In the genomic region with DNA sequence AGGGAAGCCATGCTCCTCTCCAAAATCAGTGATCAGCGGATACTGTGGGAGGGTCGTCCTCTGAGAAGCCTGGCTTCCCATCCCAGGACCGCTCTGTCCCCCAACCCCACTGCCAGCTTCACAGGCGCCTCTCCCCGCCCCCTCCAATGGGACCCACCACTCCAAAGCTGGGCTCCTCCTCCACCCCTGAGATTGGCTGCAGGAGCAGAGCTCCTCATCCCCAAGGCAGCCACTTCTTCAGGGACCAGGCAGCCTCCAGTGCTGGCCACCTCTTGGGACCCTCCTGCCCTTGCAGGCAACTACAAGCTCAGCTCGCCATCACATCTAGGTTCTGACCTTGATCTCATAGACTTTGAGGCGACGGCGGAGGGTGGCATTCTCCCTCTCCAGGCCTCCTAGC, we compare ENCODE assay signal across 9 mouse cellular contexts. TPM values are rescaled to one million over a fixed set of nuclear protein-coding genes. Genes with fewer than 3 reads are reported as not detected.
DNase-seq lines count a peak whose midpoint lies in the region; ATAC-seq and TF ChIP-seq lines count a peak whose summit lies in the region.
"Had no signal": no experiment of that assay in that cellular context is flagged by ENCODE, and none has a peak within 500 bp of the region (broad histone marks: within the 10 kb centered on the region; RNA-seq: fewer than 3 reads in every experiment).

No protein-coding gene starts in this region.

- 29% methylated on average over 9 of the region's 9 CpGs for WGBS in lung, embryonic 14.5 days
- 32% methylated on average over 9 of the region's 9 CpGs for WGBS in forebrain, embryonic 14.5 days
- WGBS in limb, embryonic 12.5 days: 18% methylated on average over 9 of the region's 9 CpGs
- 36% methylated on average over 9 of the region's 9 CpGs for WGBS in neural tube, embryonic 15.5 days

- no peak for DNase-seq in lung, embryonic 14.5 days
- no peak for DNase-seq in lung, postnatal 14 days
- no peak for DNase-seq in forebrain, embryonic 14.5 days (ENCODE audit: low spot score)
- DNase-seq in thymus, postnatal 25 days: no peak
- DNase-seq in right cerebral cortex, postnatal 25 days: no peak
- DNase-seq in cerebellum, postnatal 14 days: no peak
- DNase-seq: right cerebral cortex, postnatal 14 days had no signal

- H3K9me3 ChIP-seq in lung, embryonic 14.5 days (ENCODE audit: low read depth, low read length): no peaks in the 10 kb centered on the region
- H3K9me3 ChIP-seq in forebrain, embryonic 14.5 days (replicated peaks; ENCODE audit: control insufficient read depth, low read length): no peaks in the 10 kb centered on the region
- no peaks in the 10 kb centered on the region for H3K9me3 ChIP-seq in limb, embryonic 12.5 days
- no peaks in the 10 kb centered on the region for H3K9me3 ChIP-seq in neural tube, embryonic 15.5 days (replicated peaks)

- peak overlapping the region; percentile 70 for H3K4me3 ChIP-seq in lung, embryonic 14.5 days (ENCODE audit: low read depth, low read length)
- no peak overlapping the region for H3K4me3 ChIP-seq in forebrain, embryonic 14.5 days (ENCODE audit: low read depth, low read length)
- H3K4me3 ChIP-seq in limb, embryonic 12.5 days (replicated peaks): peak overlapping the region; percentile 75
- H3K4me3 ChIP-seq in neural tube, embryonic 15.5 days (replicated peaks): peak overlapping the region; percentile 78

- peak overlapping the region; percentile 84 for H3K4me2 ChIP-seq in lung, embryonic 14.5 days
- H3K4me2 ChIP-seq in forebrain, embryonic 14.5 days (ENCODE audit: low read length): peak overlapping the region; percentile 77; the same call in 1 of the 2 replicates
- peak overlapping the region; percentile 86 for H3K4me2 ChIP-seq in limb, embryonic 12.5 days
- H3K4me2 ChIP-seq in neural tube, embryonic 15.5 days: peak overlapping the region; percentile 89

- H3K27ac ChIP-seq in lung, embryonic 14.5 days (ENCODE audit: low read depth): peak overlapping the region; percentile 94
- H3K27ac ChIP-seq in forebrain, embryonic 14.5 days (ENCODE audit: low read depth, low read length): no peak overlapping the region
- no peak overlapping the region for H3K27ac ChIP-seq in limb, embryonic 12.5 days
- peak overlapping the region; percentile 96; the same call in 1 of the 2 replicates for H3K27ac ChIP-seq in neural tube, embryonic 15.5 days (replicated peaks)

- H3K36me3 ChIP-seq in lung, embryonic 14.5 days (ENCODE audit: insufficient read depth): peaks cover 37% of the 10 kb centered on the region
- peaks cover 31% of the 10 kb centered on the region for H3K36me3 ChIP-seq in forebrain, embryonic 14.5 days (ENCODE audit: control insufficient read depth, insufficient read depth, low read length)
- peaks cover 44% of the 10 kb centered on the region for H3K36me3 ChIP-seq in limb, embryonic 12.5 days
- peaks cover 36% of the 10 kb centered on the region for H3K36me3 ChIP-seq in neural tube, embryonic 15.5 days

- no peaks in the 10 kb centered on the region; the same call in 1 of the 2 replicates for H3K27me3 ChIP-seq in lung, embryonic 14.5 days (ENCODE audit: insufficient read depth, low read length)
- H3K27me3 ChIP-seq in forebrain, embryonic 14.5 days (replicated peaks; ENCODE audit: control insufficient read depth, insufficient read depth, low read length): no peaks in the 10 kb centered on the region
- H3K27me3 ChIP-seq in limb, embryonic 12.5 days: peaks cover 26% of the 10 kb centered on the region; the same call in 1 of the 2 replicates
- H3K27me3 ChIP-seq in neural tube, embryonic 15.5 days (replicated peaks): no peaks in the 10 kb centered on the region

- H3K9ac ChIP-seq in lung, embryonic 14.5 days: peak overlapping the region; percentile 73
- peak overlapping the region; percentile 13; the same call in 1 of the 2 replicates for H3K9ac ChIP-seq in forebrain, embryonic 14.5 days (ENCODE audit: low read length)
- no peak overlapping the region for H3K9ac ChIP-seq in limb, embryonic 12.5 days (replicated peaks)
- H3K9ac ChIP-seq in neural tube, embryonic 15.5 days (replicated peaks): 0 out of 2 replicates have a peak overlapping the region, but pooled peaks have one; percentile 87

- no peak for TF ChIP-seq CTCF in lung, embryonic 14.5 days (IDR thresholded peaks at IDR 0.05; ENCODE audit: low read depth)

- peaks cover 13% of the 10 kb centered on the region for H3K4me1 ChIP-seq in lung, embryonic 14.5 days (ENCODE audit: insufficient read depth)
- H3K4me1 ChIP-seq in forebrain, embryonic 14.5 days (ENCODE audit: control insufficient read depth, insufficient read depth, low read length): peaks cover 18% of the 10 kb centered on the region
- H3K4me1 ChIP-seq in limb, embryonic 12.5 days (replicated peaks): peaks cover 49% of the 10 kb centered on the region
- H3K4me1 ChIP-seq in neural tube, embryonic 15.5 days: peaks cover 45% of the 10 kb centered on the region

- no peak for ATAC-seq in lung, embryonic 14.5 days (ENCODE audit: insufficient read depth)
- no peak for ATAC-seq in forebrain, embryonic 14.5 days
- ATAC-seq in limb, embryonic 12.5 days (ENCODE audit: insufficient number of reproducible peaks, insufficient read depth, low FRiP score, low TSS enrichment, low read depth): no peak
- no peak for ATAC-seq in neural tube, embryonic 15.5 days (ENCODE audit: low FRiP score)

RNA-seq across cellular contexts. Expression of a gene that starts 2.3 kb away (rescaled TPM):
- polyA plus RNA-seq in lung, embryonic 14.5 days (2014; fragmentation: Nextera tagmentation; extraction: Ambion mirVana): 9.4 and 10.8 TPM in 2 replicates
- polyA plus RNA-seq in forebrain, embryonic 14.5 days (2014; fragmentation: Nextera tagmentation; extraction: Ambion mirVana): 4.8 and 5.4 TPM in 2 replicates
- 8.0 and 8.7 TPM in 2 replicates for polyA plus RNA-seq in limb, embryonic 12.5 days (2016; fragmentation: Nextera tagmentation; extraction: Ambion mirVana)
- polyA plus RNA-seq in neural tube, embryonic 15.5 days (2015; fragmentation: Nextera tagmentation; extraction: Ambion mirVana): 8.8 and 9.5 TPM in 2 replicates

RNA-seq across cellular contexts. Expression of a gene that starts 33.9 kb away (rescaled TPM):
- not detected in 2 replicates for polyA plus RNA-seq in lung, embryonic 14.5 days (2014; fragmentation: Nextera tagmentation; extraction: Ambion mirVana)
- 0.11 and 0.13 TPM in 2 replicates for polyA plus RNA-seq in forebrain, embryonic 14.5 days (2014; fragmentation: Nextera tagmentation; extraction: Ambion mirVana)
- polyA plus RNA-seq in limb, embryonic 12.5 days (2016; fragmentation: Nextera tagmentation; extraction: Ambion mirVana): 0.17 TPM in 1 of 2 replicates, not detected in the other
- polyA plus RNA-seq in neural tube, embryonic 15.5 days (2015; fragmentation: Nextera tagmentation; extraction: Ambion mirVana): 0.23 and 0.43 TPM in 2 replicates

RNA-seq across cellular contexts. Expression of a gene that starts 38.7 kb away (rescaled TPM):
- polyA plus RNA-seq in lung, embryonic 14.5 days (2014; fragmentation: Nextera tagmentation; extraction: Ambion mirVana): 81.2 and 83.4 TPM in 2 replicates
- 41.7 and 41.9 TPM in 2 replicates for polyA plus RNA-seq in forebrain, embryonic 14.5 days (2014; fragmentation: Nextera tagmentation; extraction: Ambion mirVana)
- polyA plus RNA-seq in limb, embryonic 12.5 days (2016; fragmentation: Nextera tagmentation; extraction: Ambion mirVana): 60.2 and 62.7 TPM in 2 replicates
- polyA plus RNA-seq in neural tube, embryonic 15.5 days (2015; fragmentation: Nextera tagmentation; extraction: Ambion mirVana): 26.7 and 32.2 TPM in 2 replicates

Comparison
In these comparisons a context has a peak if more than half of its experiments do, and no peak if none do; other contexts are left out.
1. H3K27ac ChIP-seq: peak in lung, embryonic 14.5 days (single experiment) and neural tube, embryonic 15.5 days (single experiment); none in forebrain, embryonic 14.5 days (single experiment) and limb, embryonic 12.5 days (single experiment).
2. Peak in every context shown above with its lines, with median percentiles within 50 percentile points of each other: H3K4me2 ChIP-seq.